Mouse (Mus musculus): ENCODE results near the gene Brpf3.
A peak's percentile ranks its signal among the peaks of the same experiment; 100 is the strongest.
"Not testable (repeated sequence)": the region's sequence is repeated elsewhere in the genome, so short reads cannot be mapped to it uniquely, and the experiment has no call there.

Gene Brpf3

DNA sequence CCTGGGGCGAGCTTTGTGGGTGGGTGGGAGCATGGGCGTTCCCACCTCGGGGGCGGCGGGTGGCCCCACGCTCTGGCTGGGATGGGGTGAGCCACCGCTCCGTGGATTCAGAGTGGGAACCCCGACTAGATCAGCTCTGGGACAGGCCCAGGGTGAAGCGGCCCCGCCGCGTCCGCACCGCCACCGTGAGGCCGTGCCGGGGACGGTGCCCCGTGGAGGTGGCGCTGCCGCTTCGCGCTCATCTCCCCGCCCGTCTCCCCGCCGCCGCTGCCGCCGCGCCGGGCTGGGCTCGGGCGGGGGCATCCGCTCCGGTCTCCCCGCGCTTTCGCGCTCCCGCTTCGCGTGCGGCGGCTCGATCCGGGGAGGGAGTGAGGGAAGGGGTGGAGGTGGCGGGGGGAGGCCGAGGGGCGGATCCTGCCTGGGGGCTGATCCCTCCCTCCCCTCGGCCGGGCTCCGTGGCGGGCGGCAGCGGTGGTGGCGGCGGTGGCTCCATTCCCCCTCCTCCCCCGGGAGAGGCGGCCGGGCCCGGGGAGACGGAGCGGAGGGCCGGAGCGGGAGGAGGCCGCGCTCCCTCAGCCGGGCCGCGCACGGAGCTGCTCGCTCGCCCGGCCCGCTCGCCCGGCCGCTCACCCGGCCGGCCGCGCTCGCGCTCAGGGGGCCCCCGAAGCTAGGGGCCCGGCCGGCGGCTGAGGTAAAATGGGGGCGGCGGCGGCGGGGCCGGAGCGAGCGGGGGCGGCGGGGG lies at the start of gene Brpf3:
TSS of gene Brpf3 (plus strand) at position 420 of the 742 bp plus-strand sequence.
- DNase-seq (ENCODE audit: low read depth), result peak; percentile 52

DNA sequence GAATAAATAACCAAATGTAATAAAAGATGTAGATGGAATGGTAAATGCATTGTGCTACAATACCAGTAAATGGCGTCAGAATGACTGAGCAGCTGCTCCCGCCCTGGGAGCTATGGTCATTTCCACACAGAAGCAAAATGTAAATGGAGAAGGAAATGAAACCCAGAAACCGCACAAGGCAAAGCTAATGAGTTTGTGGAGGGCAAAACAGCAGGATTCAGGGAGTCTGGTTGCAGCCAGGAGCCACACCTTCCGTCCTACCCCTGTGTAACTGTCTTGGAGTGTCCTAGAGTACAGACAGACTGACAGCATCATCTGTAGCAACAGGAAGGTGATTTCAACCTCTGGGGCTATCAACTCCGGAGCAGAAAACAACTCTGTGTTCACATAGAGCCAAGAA lies 44.4 kb upstream of the Brpf3 start:
- DNase-seq (ENCODE audit: low read depth), result no peak

DNA sequence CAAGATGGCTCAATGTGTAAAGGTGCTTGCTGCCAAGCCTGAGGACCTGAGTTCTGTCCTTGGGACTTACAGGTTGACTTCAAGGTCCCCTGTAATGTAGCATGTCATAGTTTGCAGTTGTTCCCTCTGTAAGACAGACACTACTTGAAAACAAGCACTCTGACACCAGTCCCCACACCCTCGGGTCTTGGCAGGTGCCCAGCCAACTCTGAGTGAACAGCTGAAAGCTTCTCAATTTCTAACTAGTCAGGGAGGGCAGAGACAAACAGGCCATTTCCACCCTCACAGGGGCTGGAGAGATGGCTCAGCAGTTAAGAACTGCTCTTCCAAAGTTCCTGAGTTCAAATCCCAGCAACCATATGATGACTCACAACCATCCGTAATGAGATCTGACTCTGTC lies 43.4 kb upstream of the Brpf3 start:
- DNase-seq (ENCODE audit: low read depth), result no peak

DNA sequence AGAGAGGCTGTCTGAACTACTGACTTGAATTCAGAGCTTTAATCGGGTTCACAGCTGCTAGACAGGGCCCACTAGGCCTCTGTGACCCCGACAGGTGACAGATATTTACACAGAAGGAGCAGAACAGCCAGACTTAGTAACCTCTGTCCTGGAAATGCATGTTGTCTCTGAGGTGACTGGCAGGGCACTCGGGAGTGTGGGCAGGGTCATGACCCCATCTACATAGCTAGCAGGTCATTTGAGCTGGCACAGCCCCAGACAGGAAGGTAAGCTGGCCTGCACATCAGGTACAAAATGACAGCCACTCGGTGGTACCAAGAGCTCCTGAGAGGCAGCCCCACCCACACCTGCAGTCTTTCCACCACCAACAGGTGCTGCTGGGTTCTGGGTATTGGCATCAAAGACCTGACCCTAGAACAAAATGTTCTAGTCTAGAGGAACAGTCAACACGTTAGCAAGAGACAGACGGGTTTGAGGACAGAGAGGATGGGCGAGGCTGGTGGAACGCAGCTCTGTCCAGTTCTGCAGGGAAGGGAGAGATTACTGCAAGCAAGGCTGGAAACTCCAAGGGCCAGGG lies 40.1 kb upstream of the Brpf3 start:
- DNase-seq (ENCODE audit: low read depth), result no peak

DNA sequence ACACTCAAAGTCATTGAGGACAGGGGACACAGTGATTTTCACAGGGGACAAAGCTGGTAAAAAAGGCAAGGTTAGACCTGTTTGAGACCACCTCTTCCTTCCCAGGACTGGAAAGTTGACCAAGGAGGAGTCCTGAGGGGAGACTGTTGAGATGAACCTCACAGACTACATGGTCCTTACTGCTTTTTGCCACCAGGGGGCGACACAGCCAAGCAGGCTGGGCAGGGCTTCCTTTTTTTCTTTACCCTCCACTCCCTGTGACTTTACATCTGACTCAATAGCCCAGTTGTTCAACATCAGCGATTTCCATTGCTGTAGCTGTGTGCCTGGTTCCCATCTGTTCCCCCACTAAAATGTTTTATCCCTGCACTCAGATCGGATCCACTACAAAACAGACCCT lies 39.0 kb upstream of the Brpf3 start:
- peak; percentile 79 for DNase-seq (ENCODE audit: low read depth)

DNA sequence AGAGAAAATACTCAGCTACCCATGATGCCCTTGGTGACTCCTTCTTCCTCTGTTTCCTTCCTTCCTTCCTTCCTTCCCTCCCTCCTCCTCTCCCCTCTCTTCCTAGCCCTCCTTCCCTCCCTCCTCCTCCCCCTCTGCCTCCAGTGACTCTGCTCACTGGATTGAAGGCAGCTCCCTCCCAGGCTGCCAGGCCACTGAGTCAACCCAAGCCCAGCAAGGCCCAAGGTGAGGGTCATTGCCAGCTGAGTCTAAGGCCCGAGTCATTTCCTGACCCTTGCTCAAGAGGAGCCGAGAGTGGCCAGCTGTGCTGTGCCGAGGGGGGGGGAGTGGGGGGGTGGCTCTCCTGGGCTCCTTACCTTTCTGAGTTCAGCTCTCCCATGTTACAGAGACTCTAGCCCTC lies 34.7 kb upstream of the Brpf3 start:
- peak; percentile 53 for DNase-seq (ENCODE audit: low read depth)

DNA sequence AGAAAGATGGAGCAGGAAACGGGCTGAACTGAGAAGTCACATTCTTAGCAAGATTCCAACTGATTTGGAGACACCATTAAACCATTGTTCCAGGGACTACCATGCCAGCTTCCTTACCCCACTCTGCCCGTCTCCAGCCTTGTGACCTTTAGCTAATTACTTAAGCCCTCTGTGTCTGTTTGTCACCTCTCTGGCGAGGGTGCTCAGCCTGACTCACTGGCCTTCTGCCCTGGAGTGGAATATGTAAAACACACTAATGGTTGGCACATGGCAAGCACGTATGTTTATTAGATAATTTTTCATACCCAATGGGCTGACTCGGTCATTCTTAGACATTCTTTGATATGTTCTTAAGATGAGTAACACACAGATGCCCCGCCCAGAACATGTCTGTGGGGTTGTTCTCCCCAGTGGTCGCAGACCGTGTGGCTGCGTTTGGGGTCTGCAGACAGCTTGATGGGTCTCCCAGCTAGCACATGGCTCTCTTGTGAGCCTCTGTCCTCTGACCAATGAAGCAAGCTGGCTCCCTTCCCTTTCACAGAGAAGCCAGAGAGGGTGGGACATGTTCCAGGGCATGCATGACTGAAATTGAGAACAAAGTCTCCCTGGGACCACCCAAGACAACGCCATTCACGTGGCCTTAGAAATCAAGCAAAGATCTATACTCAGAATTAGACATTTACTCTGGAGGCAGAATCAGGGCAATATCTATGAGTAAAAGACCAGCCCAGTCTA lies 33.9 kb upstream of the Brpf3 start:
- no peak for DNase-seq (ENCODE audit: low read depth)

DNA sequence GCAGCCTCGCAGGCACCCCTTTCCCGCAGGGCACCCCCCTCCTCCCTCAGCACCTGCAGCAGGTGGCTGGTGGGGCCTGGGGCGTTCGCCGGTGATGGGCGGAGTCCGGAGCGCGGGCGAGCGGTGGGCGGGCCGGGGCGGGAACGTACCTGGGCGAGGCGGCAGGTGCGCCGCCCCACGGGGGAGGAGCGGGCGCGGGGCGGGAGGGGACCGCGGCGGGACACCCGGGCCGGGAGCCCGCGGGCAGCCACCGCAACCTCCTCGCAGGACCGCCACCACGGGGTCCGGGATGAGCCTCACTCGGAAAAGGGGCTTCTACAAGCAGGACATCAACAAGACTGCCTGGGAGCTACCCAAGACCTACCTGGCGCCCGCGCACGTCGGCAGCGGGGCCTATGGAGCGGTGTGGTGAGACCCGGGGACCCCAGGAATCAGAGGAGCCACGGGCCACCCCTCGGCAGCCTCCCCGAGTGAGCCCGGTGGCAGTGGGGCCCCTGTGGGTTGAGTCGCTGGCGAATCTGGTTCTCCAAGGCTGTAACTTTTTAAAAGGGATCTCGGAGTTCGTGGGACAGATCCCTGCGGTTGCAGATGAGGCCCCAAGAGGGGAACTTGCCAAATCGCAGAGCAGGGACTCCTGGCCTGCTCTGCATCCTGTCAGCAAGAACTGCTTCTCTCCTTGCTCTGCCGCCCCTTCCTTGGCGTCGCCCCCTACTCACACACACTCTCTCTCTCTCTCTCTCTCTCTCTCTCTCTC lies 31.6 kb upstream of the Brpf3 start, which contains the start of gene Mapk13:
TSS of gene Mapk13 (plus strand) at position 177 of the 754 bp plus-strand sequence.
- no peak for DNase-seq (ENCODE audit: low read depth)

DNA sequence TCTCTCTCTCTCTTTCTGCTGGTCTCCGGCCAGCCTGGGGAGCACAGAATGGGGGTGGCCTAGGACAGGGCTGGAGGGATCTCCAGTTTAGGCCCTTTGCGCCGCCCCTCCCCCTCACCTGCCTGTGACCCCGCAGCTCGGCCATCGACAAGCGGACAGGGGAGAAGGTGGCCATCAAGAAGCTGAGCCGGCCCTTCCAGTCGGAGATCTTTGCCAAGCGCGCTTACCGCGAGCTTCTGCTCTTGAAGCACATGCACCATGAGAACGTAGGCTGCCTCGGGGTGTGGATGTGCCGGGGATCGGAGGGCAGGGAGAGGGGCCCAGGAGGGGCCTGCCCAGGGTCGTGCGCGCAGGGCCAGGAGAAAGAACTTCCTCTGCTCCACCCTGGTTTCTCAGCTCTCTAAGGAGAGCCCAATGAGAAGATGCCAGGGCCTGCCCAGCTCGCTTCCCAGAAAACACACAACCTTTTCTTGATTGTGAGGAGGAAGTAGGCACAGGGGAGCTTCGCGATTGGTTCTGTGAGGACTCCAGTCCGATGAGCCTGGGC lies 30.9 kb upstream of the Brpf3 start:
- DNase-seq (ENCODE audit: low read depth), result no peak

DNA sequence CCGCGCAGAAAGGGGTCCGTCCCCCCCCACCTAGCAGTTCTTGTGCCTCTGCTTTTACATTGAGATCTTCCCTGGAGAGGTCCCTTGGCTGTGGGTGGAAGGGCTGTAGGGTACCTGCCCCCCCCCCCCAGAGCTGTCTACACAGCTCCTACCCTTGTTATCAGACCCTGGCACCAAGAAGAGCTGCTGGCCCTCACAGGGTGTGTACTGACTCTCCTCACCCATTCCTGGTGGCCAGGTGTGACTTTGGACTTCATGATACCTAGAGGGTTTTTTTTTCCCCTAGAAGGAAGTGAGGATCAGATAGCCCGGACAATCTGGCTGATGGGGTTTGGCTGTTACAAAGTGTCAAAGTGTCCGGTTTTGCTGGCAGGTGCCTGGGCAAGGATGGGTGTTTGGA lies 29.6 kb upstream of the Brpf3 start:
- DNase-seq (ENCODE audit: low read depth), result no peak

DNA sequence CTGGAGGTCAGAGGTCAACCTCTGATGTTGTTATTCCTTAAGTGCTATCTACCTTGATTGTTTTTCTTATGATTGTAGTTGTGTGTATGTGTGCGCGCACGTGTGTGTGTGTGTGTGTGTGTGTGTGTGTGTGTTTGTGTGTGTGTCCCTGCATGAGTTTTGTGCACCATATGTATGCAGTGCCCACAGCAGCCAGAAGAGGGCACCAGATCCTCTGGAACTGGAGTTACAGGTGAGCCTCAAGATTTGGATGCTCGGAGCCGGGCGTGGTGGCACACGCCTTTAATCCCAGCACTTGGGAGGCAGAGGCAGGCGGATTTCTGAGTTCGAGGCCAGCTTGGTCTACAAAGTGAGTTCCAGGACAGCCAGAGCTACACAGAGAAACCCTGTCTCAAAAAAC lies 26.6 kb upstream of the Brpf3 start:
- DNase-seq (ENCODE audit: low read depth), result not testable (repeated sequence)

DNA sequence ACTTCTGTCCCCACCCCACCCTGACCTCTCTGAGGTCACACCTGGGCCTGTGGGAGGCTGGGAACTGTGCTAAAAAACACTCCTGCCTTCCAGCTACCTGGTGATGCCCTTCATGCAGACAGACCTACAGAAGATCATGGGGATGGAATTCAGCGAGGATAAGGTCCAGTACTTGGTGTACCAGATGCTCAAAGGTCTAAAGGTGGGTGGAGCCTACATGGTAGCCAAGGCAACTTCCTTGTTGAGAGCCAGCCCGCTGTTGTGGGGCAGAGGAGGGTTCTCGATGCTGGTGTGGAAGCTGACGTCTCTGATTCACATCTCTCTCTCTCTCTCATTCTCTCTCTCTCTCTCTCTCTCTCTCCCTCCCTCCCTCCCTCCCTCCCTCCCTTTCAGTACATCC lies 25.7 kb upstream of the Brpf3 start:
- DNase-seq (ENCODE audit: low read depth), result no peak

DNA sequence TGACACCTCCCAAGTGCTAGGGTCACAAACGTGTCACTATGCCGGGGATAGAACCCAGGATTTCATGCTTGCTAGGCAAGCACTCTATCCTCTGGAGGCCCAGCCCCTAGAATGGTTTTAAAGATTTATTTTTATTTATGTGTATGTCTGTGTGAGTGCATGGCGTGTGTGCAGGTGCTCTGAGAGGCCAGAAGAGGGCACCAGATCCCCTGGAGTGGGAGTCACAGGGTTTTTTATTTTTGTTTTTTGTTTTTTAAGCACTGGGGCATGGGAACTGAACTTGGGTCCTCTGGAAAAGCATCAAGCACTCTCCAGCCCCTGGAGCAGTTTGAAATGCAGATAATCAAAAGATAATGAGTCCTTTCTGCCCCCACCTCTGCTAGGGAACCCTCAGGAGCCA lies 24.1 kb upstream of the Brpf3 start:
- DNase-seq (ENCODE audit: low read depth), result peak; percentile 41

DNA sequence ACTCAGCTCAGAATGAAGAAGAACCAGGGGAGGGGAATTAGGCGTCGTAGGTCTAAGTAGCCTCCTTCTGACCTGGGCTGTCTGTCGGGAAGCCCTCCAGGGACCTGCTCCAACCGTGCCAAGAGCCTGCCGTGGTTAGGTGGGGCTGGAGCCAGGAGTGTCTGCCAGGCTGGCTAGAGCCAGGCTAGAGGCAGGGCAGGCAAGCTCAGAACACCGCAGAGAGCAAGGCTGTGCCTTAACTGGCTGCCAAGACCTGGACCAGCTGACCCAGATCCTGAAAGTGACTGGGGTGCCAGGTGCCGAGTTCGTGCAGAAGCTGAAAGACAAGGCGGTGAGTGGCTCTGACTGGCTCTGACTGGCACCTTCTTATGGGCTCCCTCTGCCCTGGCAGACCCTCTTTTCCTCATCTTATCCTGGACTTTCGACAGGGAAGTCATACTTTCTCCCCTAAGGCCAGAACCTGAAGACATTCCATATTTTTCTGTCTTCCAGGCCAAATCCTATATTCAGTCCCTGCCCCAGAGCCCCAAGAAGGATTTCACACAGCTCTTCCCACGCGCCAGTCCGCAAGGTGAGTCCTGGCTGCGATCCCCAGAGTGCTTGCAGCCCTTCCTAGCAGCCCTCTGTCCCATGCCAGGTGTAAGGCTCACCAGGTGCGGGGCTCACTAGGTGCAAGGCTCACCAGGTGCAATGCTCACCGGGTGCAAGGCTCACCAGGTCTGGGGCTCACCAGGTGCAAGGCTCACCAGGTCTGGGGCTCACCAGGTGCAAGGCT lies 23.5 kb upstream of the Brpf3 start:
- DNase-seq (ENCODE audit: low read depth), result no peak

DNA sequence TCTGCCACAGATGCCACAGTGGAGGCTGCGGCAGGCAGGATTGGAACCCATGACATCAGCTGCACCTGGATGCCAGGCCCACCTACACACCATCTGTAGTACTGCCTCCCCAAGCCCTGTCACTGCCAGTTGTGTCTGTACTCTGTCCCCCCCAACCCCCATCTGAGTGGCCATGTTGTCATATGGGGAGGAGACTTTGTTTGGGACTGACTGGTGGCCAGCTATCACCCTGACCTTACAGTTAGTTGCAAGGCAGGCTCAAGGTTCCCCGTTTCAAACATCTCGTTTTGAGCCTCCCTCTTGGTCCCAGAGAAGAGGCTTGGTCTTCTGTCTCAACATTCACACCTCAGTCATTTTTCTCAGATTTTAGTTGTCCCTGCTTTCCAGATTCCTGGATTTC lies 21.2 kb upstream of the Brpf3 start:
- DNase-seq (ENCODE audit: low read depth), result no peak

DNA sequence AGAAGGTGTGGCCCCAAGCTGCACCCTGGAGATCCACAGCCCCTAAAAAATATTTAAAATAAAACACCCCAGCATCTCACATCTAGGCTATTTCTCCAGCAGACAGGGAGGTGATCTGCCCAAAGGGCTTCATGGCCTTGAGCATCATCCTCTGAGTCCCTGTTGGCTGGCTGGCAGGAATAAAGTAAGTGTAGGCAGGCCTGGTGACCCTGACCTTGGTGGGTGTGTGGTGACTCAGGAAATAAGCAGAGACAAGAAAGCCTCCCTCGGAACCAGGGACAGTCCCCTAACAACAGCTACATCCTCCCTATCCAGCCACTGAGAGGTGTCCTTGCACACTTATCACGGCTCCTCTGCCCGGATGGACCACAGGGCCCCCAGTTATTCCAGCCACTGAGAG lies 20.1 kb upstream of the Brpf3 start:
- DNase-seq (ENCODE audit: low read depth), result peak; percentile 53

DNA sequence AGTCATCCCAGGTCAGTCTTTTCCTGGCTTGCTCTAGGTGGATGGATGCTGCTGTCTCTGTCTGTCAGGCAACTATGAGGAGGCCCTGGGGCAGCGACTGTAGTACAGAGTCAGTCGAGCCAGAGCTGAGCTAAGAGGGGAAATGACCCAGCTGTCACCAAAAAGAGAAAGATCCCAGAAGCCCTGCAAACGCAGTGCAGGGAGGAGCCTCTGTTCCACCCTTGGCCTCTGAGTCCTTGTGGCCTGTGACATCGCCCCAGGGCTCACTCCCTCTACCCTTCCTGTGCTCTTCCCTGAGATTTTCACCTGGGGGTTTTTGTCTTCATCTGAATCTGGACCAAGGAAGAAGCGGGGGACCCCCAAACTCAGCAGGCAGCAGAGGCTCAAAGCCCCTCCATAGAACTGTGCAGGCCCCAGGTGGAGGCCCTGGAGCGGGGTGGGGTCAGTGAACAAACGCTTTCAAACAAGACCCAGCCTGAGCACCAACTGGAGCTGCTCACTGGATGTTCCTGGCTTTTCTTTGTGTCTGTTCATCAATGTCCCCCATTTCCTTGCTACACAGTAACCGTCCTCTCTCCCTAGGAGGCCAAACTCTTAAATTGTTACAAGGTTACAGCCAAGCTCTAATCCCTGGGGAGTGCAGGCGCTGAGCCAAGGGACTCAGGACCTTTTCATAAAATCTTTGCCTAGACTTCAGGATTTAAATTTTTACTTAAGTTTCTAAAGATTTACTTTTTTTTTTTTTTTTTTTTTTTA lies 19.4 kb upstream of the Brpf3 start:
- peak; percentile 21 for DNase-seq (ENCODE audit: low read depth)

DNA sequence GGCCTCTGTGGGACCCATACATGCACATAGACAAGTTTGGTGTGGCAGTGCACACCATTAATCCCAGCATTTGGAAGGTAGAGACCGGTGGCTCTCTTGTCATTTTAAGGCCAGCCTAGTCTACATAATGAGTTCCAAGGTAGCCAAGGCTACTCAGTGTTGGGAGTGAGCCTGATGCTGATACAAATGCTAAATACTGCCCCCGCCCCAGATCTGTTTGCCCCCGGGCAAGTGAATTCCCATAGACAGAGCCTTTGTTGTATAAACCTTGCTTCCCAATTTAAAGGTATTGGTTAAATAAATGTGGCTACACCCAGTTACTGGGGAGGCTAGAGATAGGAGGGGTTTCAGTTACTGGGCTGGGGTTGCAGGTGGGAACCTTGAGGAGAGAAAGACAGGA lies 15.9 kb upstream of the Brpf3 start:
- DNase-seq (ENCODE audit: low read depth), result no peak

DNA sequence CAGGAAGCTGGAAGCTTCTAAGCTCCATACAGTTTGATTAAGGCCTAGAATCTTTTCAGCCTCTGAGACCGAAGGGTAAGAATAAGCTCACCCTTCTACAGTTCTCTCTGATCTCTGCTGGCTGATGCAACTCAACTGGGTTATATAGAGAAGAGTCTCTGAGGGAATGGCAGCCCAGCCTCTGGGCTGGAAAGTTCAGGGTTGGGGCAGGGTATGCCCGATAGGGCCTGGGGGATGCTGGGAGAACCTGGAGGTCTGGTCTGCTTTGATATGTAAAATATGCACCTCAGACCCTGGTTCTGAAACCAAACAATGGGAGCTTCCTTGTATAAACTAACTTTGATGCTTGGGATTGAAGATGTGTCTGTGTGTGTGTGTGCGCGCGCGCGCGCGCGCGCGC lies 13.4 kb upstream of the Brpf3 start:
- DNase-seq (ENCODE audit: low read depth), result no peak

DNA sequence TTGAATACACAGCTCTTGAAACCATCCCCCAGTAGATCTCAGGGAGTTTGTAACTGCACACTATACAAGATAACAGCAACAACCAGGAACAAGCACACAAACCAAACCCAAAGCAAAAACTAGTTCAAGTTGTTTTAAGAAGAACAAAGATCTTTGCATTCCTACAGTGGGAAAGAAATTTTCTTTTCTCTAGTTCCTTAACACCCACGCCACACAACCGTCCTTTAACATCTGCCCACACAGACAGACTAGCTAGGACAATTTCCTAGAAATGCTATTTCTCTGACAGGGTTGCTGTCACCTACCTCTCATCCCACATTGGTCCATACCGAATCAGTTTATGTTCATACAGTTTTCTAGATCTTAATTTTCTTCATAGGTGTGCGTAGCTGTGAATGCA lies 3.9 kb upstream of the Brpf3 start:
- DNase-seq (ENCODE audit: low read depth), result no peak
